Mouse (Mus musculus) erythroblast, embryonic 14.5 days (primary cell): ENCODE measurements around the gene Hist1h3f.
"Not testable (repeated sequence)": the region's sequence is repeated elsewhere in the genome, so short reads cannot be mapped to it uniquely, and the experiment has no call there.

Experiments used
- GATA1 ChIP-seq: IDR thresholded peaks from 2 replicates; pipeline ENCODE4 v1.6.1; 2012; ENCODE audit warnings: low read length, inconsistent platforms, mixed read lengths
- TAL1 ChIP-seq: IDR thresholded peaks from 3 replicates; pipeline ENCODE4 v1.6.1; 2012; ENCODE audit warnings: low read length, inconsistent platforms, mixed read lengths

- not testable (repeated sequence) for TF ChIP-seq TAL1, GATA1
Observed at GRCm38 (mm10) chr13:23575864-23576313, 32.0 kb downstream of the Hist1h3f start.
